Mouse (Mus musculus) brown adipose tissue, adult 24 weeks (tissue): ENCODE data around the gene Zcchc8. TPM values are rescaled to one million over a fixed set of nuclear protein-coding genes. Genes with fewer than 3 reads are reported as not detected.
"Not testable (repeated sequence)": the region's sequence is repeated elsewhere in the genome, so short reads cannot be mapped to it uniquely, and the experiment has no call there.

Source experiments
- H3K27ac ChIP-seq: fragments of 200-500 bp; replicated peaks from 2 replicates; pipeline ENCODE4 v1.5.1; 2012; ENCODE audit warnings: low read depth, mild to moderate bottlenecking, low read length
- H3K4me1 ChIP-seq: fragments of 200-500 bp; 2 replicates; pipeline ENCODE4 v1.6.1; 2012; ENCODE audit warnings: low read length, mixed read lengths; ENCODE audit not compliant: control insufficient read depth, insufficient read depth, insufficient read length
- H3K4me3 ChIP-seq: fragments of 200-500 bp; 2 replicates; pipeline ENCODE4 v1.5.1; 2012; ENCODE audit warnings: low read depth, mild to moderate bottlenecking, low read length, moderate library complexity; ENCODE audit not compliant: insufficient read depth
- polyA plus RNA-seq: library from polyadenylated mRNA; stranded (reverse); fragments of >200 nt; gene quantifications from 2 replicates; pipeline ENCODE4 v1.2.4, GENCODE M21; 2012; ENCODE audit not compliant: missing spikeins, insufficient read depth, insufficient read length

Gene Zcchc8
- 17.6 and 22.1 TPM in 2 replicates for polyA plus RNA-seq

DNA sequence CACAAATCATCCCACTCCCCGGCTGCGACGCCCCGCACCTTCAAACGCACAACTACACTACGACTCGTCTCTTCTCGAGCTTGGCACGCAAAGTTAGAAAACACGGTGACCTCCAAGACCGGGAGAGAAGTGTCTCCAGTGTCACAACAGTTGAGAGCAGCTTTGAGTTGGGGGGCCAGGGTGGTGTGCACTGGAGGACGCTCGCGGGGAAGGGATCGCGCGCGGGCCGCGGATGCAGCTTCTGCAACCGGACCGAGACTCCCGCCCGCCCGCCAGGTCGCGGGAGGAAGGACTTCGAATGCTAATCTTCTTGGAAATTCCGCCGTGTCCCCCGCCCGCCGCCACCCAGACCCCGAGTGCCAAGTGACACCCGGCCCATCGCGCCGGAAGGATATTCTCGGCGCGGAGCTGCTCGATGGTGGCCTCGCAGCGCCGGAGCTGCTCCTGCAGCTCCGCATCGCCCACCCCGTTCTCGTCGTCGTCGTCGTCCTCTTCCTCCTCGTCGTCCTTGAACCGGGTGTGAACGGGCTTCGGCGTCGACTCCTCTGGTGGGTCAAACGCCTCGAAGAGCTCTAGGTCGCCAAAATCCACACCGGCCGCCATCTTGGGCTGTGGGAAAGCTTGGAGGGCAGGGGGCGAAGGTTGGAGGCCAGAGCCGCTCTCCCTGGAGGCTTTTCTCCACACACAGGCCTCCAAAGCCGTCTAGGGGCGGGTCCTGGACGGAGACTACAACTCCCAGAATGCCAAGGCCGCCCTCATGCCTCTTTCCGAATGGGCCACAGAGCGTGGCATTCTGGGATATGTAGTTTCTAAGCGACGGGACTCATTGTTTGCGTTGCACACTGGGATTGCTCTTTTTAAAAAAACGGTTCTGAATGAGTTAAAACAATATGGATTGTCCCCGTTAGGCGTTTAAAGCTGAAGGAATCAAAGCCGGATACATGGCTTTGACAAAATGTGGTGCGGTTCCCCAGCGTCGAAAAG is at the start of gene Zcchc8:
TSS of gene Zcchc8 (minus strand) at position 773 of the 984 bp plus-strand sequence.
- H3K27ac ChIP-seq: peak within 1 kb of the TSS; percentile 95
- peak within 1 kb of the TSS; percentile 99 for H3K4me3 ChIP-seq
- H3K4me1 ChIP-seq: no peaks in the 10 kb centered on the region; the same call in 1 of the 2 replicates

DNA sequence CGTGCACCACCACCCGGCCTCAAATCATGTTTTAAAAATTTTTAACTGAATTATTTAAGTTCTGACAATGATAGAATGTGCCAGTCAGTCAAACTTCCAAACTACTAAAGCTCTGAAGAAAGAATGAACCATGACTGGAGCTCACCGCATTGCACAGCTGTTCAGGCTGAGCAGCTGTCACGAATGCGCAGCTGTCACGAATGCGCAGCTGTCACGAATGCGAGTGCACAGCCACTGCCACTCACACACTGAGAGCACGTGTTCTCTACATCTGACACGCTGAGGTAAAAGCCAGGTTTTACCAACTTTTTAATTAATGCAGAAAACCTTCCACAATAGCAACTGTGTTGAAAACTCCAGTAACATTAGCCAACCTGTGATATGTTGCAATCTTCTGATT is 45.6 kb upstream of the Zcchc8 start:
- not testable (repeated sequence) for H3K27ac ChIP-seq, H3K4me1 ChIP-seq, H3K4me3 ChIP-seq

DNA sequence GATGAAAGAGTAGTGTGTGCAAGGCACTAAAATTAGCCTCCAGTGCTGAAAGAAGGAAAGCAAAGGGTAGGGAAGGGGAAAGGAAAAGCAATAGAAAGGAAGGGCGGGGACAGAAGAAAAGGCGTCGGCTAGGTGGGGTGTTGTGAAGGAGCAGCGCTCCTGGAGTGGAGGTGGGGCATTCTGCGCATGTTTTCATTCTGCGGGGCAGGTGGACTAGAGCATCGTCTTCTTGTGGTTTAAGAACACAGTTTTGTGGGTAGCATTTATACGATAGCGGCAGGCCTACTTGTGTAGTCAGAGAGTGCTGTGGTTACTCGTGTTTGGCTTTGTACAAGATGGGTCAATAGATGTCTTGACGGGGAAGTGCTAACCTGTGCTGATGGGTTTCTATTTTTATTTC is 44.6 kb upstream of the Zcchc8 start:
- no peak overlapping the region for H3K4me3 ChIP-seq
- no peak overlapping the region for H3K27ac ChIP-seq
- H3K4me1 ChIP-seq: no peaks in the 10 kb centered on the region

DNA sequence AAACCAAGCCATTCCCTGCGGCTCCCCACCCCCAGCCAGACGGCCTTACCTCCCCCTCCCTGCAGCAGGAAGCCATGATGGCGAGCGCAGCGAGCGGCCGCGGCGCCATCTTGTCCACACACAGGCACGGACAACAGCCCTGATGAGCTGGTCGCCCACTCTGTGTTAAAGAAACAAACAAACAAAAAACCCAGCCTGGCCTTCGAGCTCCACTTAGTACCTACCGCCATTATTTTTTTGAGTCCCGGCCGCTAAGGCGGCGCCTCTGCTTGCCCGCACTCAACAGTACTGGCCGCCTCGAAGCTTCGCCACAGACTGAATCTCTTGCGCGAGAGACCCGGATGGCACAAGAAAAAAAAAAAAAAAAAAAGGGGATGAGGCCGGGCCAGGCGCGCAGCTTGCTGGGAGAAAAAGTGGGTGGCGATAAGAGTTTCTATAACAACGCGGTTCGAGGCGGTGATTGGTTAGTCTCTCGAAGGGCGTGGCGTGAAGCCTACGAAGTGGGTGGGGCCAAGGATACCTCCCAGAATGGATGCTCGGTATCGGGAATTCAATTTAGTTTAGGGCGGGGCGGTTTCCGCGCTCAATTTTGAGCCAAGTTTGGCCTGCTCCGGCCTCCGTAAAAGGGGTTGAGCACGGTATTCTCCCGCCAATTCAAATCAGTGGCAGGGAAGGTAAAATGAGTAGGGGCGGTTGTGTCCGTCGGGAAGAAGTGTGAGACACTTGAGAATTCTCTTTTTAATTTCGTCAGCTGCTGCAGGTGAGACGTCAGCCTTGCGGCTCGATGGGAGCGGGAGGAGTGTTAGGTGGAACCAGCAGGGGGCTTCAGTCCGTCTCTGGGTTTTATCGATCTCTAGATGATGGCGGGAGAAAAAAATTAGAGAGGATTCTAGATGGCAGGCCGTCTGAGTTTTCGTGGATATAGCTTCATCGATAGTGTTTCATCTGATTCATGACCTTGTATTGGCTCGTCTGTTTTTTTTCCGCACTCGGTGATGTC is 28.5 kb upstream of the Zcchc8 start, which contains the start of the genes Rsrc2 and Kntc1:
TSS of gene Rsrc2 (minus strand) at position 350 of the 1,000 bp plus-strand sequence.
TSS of gene Kntc1 (plus strand) at position 652 of the 1,000 bp plus-strand sequence.
- H3K4me3 ChIP-seq: peak within 1 kb of the TSS; percentile 84
- peaks cover 7% of the 10 kb centered on the region; the same call in 1 of the 2 replicates for H3K4me1 ChIP-seq
- peak within 1 kb of the TSS; percentile 96 for H3K27ac ChIP-seq

- Histone ChIP-seq H3K4me1 (peaks cover 7% of the 10 kb centered on the region; the same call in 1 of the 2 replicates), H3K27ac (peak overlapping the region; percentile 96), H3K4me3 (peak overlapping the region; percentile 84)
Observed at GRCm38 (mm10) chr5:123748339-123749064, 27.6 kb upstream of the Zcchc8 start.

- peak overlapping the region; percentile 53 for H3K4me3 ChIP-seq
- peaks cover 7% of the 10 kb centered on the region; the same call in 1 of the 2 replicates for H3K4me1 ChIP-seq
- H3K27ac ChIP-seq: no peak overlapping the region
Observed at GRCm38 (mm10) chr5:123747604-123748003, 26.7 kb upstream of the Zcchc8 start.

- Histone ChIP-seq H3K4me3 (peak overlapping the region; percentile 6; the same call in 1 of the 2 replicates), H3K27ac (no peak overlapping the region), H3K4me1 (peaks cover 7% of the 10 kb centered on the region; the same call in 1 of the 2 replicates)
Observed at GRCm38 (mm10) chr5:123746253-123746652, 25.4 kb upstream of the Zcchc8 start.

- Histone ChIP-seq H3K4me3 (no peak overlapping the region), H3K27ac (no peak overlapping the region), H3K4me1 (peaks cover 7% of the 10 kb centered on the region; the same call in 1 of the 2 replicates)
Observed at GRCm38 (mm10) chr5:123744358-123744757, 23.5 kb upstream of the Zcchc8 start.

DNA sequence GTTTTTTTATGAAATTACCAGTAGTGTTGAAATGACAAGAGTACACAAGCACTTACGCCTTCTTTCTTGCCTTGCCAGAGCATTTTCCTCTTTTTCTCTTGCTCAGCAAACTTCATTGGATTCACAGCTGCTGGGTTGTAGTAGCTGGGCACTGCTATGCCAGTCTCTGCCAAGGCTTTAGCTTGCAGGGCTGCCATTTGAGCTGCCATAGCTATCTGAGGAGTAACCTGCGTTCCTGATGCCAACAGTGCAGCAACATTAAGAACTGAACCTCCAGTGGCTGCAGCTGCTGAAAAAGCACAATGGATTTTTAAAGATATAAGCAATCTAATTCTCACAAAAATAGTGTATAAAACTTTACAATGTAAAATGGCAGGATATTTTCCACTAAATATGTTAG is 10.1 kb upstream of the Zcchc8 start:
- H3K4me1 ChIP-seq: no peaks in the 10 kb centered on the region

DNA sequence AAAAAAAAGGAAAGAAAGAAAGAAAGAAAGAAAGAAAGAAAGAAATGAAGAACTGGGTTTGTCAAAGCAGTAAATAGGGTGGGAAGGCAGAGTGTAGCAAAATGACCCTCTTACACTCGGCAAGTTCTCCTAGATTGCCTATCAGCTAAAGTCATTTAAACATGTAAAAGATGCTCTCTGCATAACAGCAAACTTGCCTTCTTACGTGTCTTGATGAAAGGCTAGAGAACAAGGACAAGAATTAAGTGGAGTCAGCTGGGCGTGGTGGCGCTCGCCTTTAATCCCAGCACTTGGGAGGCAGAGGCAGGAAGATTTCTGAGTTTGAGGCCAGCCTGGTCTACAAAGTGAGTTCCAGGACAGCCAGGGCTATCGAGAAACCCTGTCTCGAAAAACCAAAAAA is 2.9 kb upstream of the Zcchc8 start:
- not testable (repeated sequence) for H3K4me1 ChIP-seq

More for the DNA sequence above, 10.1 kb upstream of the Zcchc8 start:
- Histone ChIP-seq H3K4me3 (no peak overlapping the region), H3K27ac (no peak overlapping the region)

GRCm38 (mm10) chr5:123714622-123715021 is 6.3 kb downstream of the Zcchc8 start:
- H3K4me3 ChIP-seq: no peak overlapping the region
- H3K4me1 ChIP-seq: no peaks in the 10 kb centered on the region; the same call in 1 of the 2 replicates
- H3K27ac ChIP-seq: no peak overlapping the region

More for the DNA sequence above, 2.9 kb upstream of the Zcchc8 start:
- not testable (repeated sequence) for H3K4me3 ChIP-seq, H3K27ac ChIP-seq

GRCm38 (mm10) chr5:123713782-123714181 is 7.1 kb downstream of the Zcchc8 start:
- Histone ChIP-seq H3K4me1 (no peaks in the 10 kb centered on the region; the same call in 1 of the 2 replicates), H3K27ac (no peak overlapping the region), H3K4me3 (no peak overlapping the region)

DNA sequence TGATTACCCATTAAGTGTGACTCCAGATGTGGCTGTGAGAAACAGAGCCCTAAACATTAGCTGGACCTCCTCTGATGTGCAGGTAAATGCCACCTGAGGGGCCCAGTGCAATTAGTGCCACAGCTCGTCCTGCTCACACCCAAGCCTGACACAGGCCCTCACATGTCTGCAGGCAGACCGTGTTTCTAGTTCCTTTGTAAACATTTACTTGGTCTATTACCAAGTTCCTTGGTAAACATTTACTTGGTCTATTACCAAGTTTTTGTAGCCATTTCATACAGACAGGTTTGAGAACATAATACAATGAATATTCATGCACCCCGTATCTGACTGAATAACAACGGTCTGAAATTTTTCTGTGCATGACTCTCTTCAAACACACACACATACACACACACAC is 11.3 kb downstream of the Zcchc8 start:
- Histone ChIP-seq H3K4me3 (no peak overlapping the region), H3K27ac (no peak overlapping the region), H3K4me1 (no peaks in the 10 kb centered on the region)

DNA sequence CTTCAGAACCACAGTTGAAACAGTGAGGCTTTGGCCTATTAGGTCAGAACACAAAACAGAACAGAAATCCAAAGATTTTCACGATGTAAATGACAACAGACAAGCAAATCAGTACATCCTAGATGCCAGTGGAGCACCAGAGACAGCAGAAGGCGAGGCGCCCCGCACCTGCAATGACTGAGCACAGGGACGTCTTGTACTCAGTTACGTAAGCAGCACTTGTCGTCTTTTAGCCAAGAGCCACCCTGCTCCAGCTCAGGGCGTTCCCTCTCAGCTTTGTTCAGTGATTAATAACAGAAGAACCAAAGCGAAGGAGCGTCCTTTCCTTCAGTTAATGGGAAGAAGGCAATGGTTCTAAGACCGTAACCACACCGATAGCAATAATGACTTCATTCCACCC is 12.3 kb downstream of the Zcchc8 start:
- Histone ChIP-seq H3K4me3 (no peak overlapping the region), H3K27ac (no peak overlapping the region), H3K4me1 (no peaks in the 10 kb centered on the region)
